Mouse (Mus musculus) cerebellum, adult 2 months (tissue): ENCODE results near the gene Gna11. TPM values are rescaled to one million over a fixed set of nuclear protein-coding genes. Genes with fewer than 3 reads are reported as not detected.

ENCODE experiments used
- DNase-seq, 2 experiments: peaks; one replicate each; pipeline ENCODE4 v3.0.0; 2021
- H3K27ac ChIP-seq: fragments of 200-500 bp; 2 replicates; pipeline ENCODE4 v1.5.1; 2012; ENCODE audit warnings: low read length, control low read depth, inconsistent platforms; ENCODE audit not compliant: insufficient read depth
- H3K27me3 ChIP-seq: fragments of 200-500 bp; 2 replicates; pipeline ENCODE4 v1.6.1; 2012; ENCODE audit warnings: inconsistent platforms, mild to moderate bottlenecking, low read length, moderate library complexity; ENCODE audit not compliant: control insufficient read depth, insufficient read depth
- H3K4me1 ChIP-seq: fragments of 200-500 bp; 2 replicates; pipeline ENCODE4 v1.6.1; 2011; ENCODE audit warnings: low read length; ENCODE audit not compliant: control insufficient read depth, insufficient read depth
- H3K4me3 ChIP-seq: fragments of 200-500 bp; replicated peaks from 2 replicates; pipeline ENCODE3; 2011; ENCODE audit warnings: mild to moderate bottlenecking, low read depth, low read length, control low read depth; ENCODE audit not compliant: insufficient read depth
- CTCF ChIP-seq: fragments of 200-500 bp; IDR thresholded peaks from 2 replicates; pipeline ENCODE4 v1.5.1; 2011; ENCODE audit warnings: low read depth, mild to moderate bottlenecking, control low read depth, low read length, moderate library complexity, borderline replicate concordance; ENCODE audit not compliant: insufficient read depth
- POLR2A ChIP-seq: fragments of 200-500 bp; IDR thresholded peaks from 2 replicates; pipeline ENCODE4 v1.6.1; 2011; ENCODE audit warnings: low read length, control low read depth, borderline replicate concordance; ENCODE audit not compliant: insufficient read depth
- WGBS: fragments of 180-500 bp; shearing (Covaris S2); methylation state at CpG from one replicate; pipeline ENCODE4 v1.1.7; 2018; 5-methylcytosine and 5-hydroxymethylcytosine counted together
- polyA plus RNA-seq: library from polyadenylated mRNA; depleted of rRNA; stranded (reverse); fragments of >200 nt; gene quantifications from 2 replicates; pipeline ENCODE4 v1.2.3, GENCODE M21; 2012

The Gna11 gene
- polyA plus RNA-seq, 1 experiment: 107 TPM

DNA sequence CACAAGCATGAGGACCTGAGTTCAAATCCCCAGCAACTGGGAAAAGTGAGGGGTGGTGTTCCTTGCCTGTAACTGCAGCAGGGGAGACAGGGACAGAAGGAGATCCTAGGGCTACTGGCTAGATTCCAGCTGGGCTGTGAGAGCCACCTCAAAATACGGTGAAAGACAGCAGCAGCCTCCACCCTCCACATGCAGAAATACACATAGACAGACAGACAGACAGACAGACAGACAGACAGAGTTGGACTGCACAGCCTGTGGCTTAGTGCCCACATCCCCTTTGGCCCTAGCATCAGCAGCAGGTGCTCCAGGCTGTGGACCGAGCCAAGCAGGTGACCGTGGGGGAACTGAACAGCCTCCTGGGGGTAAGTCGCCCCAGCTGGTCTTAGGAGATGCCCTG is 35.0 kb upstream of the Gna11 start:
- 6% methylated on average over 4 of the region's 4 CpGs for WGBS

GRCm38 (mm10) chr10:81575695-81576094 is 30.7 kb upstream of the Gna11 start:
- TF ChIP-seq CTCF: no peak
- TF ChIP-seq POLR2A: no peak
- peak; percentile 56 to 64 for DNase-seq
- 1% methylated on average over 6 of the region's 6 CpGs for WGBS
- Histone ChIP-seq H3K4me1 (peaks cover 54% of the 10 kb centered on the region), H3K27ac (peak overlapping the region; percentile 93), H3K4me3 (peak overlapping the region; percentile 93), H3K27me3 (no peaks in the 10 kb centered on the region)

More for the DNA sequence above, 35.0 kb upstream of the Gna11 start:
- peaks cover 41% of the 10 kb centered on the region for H3K4me1 ChIP-seq
- H3K4me3 ChIP-seq: peak overlapping the region; percentile 3
- H3K27ac ChIP-seq: peak overlapping the region; percentile 43
- no peaks in the 10 kb centered on the region for H3K27me3 ChIP-seq
- DNase-seq: peak; percentile 58 to 62
- TF ChIP-seq POLR2A (no peak), CTCF (no peak)

- Histone ChIP-seq H3K4me3 (peak overlapping the region; percentile 93), H3K27me3 (no peaks in the 10 kb centered on the region), H3K27ac (peak overlapping the region; percentile 93), H3K4me1 (peaks cover 50% of the 10 kb centered on the region)
- under 1% methylated on average over 30 of the region's 30 CpGs for WGBS
- peak; percentile 74 to 78 for DNase-seq
- TF ChIP-seq CTCF: no peak
- peak; percentile 44; the same call in 1 of the 2 replicates for TF ChIP-seq POLR2A
Measured at GRCm38 (mm10) chr10:81575208-81575631, 30.2 kb upstream of the Gna11 start.

DNA sequence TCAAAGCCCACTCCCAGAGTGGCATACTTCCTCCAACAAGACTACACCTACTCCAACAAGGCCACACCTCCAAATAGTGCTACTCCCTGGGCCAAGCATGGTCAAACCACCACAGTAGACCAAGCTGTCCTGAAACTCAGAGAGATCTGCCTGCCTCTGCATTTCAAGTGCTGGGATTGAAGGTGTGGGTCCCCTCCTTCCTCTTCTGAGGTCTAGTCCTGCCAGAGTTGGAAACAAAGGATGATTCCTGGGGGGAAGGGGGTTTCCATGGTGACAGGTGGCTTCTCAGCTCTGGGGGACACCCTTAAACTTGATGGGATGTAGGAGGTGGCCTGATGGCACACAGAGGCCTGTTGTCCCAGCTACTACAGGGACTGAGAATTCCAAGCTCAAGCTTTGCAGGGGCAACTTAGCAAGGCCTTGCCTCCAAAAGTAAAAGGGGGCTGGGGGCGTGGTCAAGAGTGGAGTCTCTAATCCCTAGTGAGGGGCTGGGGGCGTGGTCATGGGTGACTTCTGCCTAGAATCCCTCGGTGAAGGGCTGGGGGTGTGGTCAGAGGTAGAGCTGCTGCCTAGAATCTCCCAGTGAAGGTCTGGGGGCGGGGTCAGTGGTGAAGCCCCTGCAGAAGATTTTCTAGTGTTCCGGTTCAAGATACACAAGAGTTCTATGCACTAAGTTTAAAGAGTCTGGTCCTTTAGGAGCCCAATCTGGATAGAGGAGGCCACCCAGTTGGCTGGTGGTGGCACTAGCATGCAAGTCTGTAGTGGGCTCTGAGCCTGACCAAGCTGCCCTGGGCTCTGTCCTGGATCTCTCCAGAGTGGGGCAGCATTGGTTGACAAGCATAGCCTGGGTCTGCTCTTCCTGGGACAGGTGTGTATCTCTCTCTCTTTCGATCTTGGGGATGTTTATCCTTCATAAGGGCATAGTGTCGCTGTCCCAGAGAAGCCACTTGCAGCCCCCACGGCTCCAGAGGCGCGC is 29.4 kb upstream of the Gna11 start, which contains the start of gene Tle2:
Tle2 (plus strand) TSS at position 481 of the 976 bp plus-strand sequence.
- TF ChIP-seq POLR2A: no peak
- TF ChIP-seq CTCF: peak; percentile 51; the same call in 1 of the 2 replicates
- Histone ChIP-seq H3K27me3 (no peaks in the 10 kb centered on the region), H3K27ac (peak within 1 kb of the TSS; percentile 93), H3K4me3 (peak within 1 kb of the TSS; percentile 93), H3K4me1 (peaks cover 48% of the 10 kb centered on the region)
- WGBS: 37% methylated on average over 10 of the region's 10 CpGs
- DNase-seq: peak; percentile 59 to 62

- no peak overlapping the region for H3K4me3 ChIP-seq
- H3K27ac ChIP-seq: no peak overlapping the region
- 47% methylated on average over 9 of the region's 9 CpGs for WGBS
- TF ChIP-seq CTCF (no peak), POLR2A (no peak)
- H3K27me3 ChIP-seq: no peaks in the 10 kb centered on the region
- no peak for DNase-seq
- H3K4me1 ChIP-seq: peaks cover 46% of the 10 kb centered on the region
Measured at GRCm38 (mm10) chr10:81572975-81573374, 28.0 kb upstream of the Gna11 start.

- Histone ChIP-seq H3K27ac (peak overlapping the region; percentile 91), H3K4me3 (peak overlapping the region; percentile 84)
Measured at GRCm38 (mm10) chr10:81572133-81572671, 27.2 kb upstream of the Gna11 start.

GRCm38 (mm10) chr10:81571501-81571876 is 26.5 kb upstream of the Gna11 start:
- WGBS: under 1% methylated on average over 18 of the region's 18 CpGs
- H3K4me1 ChIP-seq: peaks cover 33% of the 10 kb centered on the region
- TF ChIP-seq POLR2A (peak; percentile 44; the same call in 1 of the 2 replicates), CTCF (no peak)
- DNase-seq: peak; percentile 99 to 100
- H3K27me3 ChIP-seq: no peaks in the 10 kb centered on the region
- H3K4me3 ChIP-seq: peak overlapping the region; percentile 87
- peak overlapping the region; percentile 91 for H3K27ac ChIP-seq

More at GRCm38 (mm10) chr10:81572133-81572671, 27.2 kb upstream of the Gna11 start:
- WGBS: 11% methylated on average over 9 of the region's 9 CpGs
- DNase-seq: no peak
- peaks cover 38% of the 10 kb centered on the region for H3K4me1 ChIP-seq
- no peaks in the 10 kb centered on the region for H3K27me3 ChIP-seq
- TF ChIP-seq CTCF: no peak
- no peak for TF ChIP-seq POLR2A
